Mouse (Mus musculus): ENCODE measurements around the gene Oxa1l. TPM values are rescaled to one million over a fixed set of nuclear protein-coding genes. Genes with fewer than 3 reads are reported as not detected.

Oxa1l gene
- polyA plus RNA-seq, 1 experiment, result 153 TPM

DNA sequence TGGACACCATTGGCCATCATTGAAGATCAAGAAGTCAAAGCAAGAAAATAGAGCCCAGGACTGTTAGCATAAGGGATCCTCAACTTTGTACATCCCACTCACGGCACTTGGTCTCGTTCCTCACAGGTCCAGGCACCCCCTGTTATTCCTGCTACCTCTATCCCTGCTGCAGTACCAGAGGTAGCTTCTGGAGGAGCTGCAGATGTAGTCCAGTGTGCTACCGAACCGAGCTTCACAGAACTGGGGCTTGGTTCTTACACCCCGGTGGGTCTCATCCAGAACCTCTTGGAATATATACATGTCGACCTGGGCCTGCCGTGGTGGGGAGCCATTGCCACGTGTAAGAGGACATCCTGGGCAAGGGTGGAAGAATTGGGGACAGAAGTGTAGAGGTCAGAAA lies 2.5 kb downstream of the Oxa1l start:
- Histone ChIP-seq H3K4me1 (ENCODE audit: control insufficient read depth, insufficient read depth, low read length) (no peaks in the 10 kb centered on the region; the same call in 1 of the 2 replicates), H3K36me3 (ENCODE audit: control insufficient read depth, insufficient read depth, low read length) (no peaks in the 10 kb centered on the region; the same call in 1 of the 2 replicates), H3K4me3 (ENCODE audit: insufficient read depth, low read depth, low read length) (no peak overlapping the region), H3K27ac (ENCODE audit: insufficient read depth, low read depth, low read length) (no peak overlapping the region), H3K27me3 (replicated peaks; ENCODE audit: control insufficient read depth, insufficient read depth, low read length) (no peaks in the 10 kb centered on the region)
- WGBS, result 95% methylated on average over 8 of the region's 8 CpGs
- DNase-seq, result no peak
- TF ChIP-seq CTCF (conservative IDR thresholded peaks at IDR 0.05; ENCODE audit: insufficient read depth, insufficient read length, low read depth, low read length) (no peak), POLR2A (IDR thresholded peaks at IDR 0.05; ENCODE audit: low read depth, low read length) (no peak)

- Histone ChIP-seq H3K36me3 (ENCODE audit: control insufficient read depth, insufficient read depth, low read length) (peaks cover 7% of the 10 kb centered on the region), H3K27me3 (replicated peaks; ENCODE audit: control insufficient read depth, insufficient read depth, low read length) (no peaks in the 10 kb centered on the region), H3K27ac (ENCODE audit: insufficient read depth, low read depth, low read length) (no peak overlapping the region), H3K4me3 (ENCODE audit: insufficient read depth, low read depth, low read length) (no peak overlapping the region), H3K4me1 (ENCODE audit: control insufficient read depth, insufficient read depth, low read length) (no peaks in the 10 kb centered on the region; the same call in 1 of the 2 replicates)
- TF ChIP-seq CTCF (conservative IDR thresholded peaks at IDR 0.05; ENCODE audit: insufficient read depth, insufficient read length, low read depth, low read length), result no peak
- TF ChIP-seq POLR2A (IDR thresholded peaks at IDR 0.05; ENCODE audit: low read depth, low read length), result no peak
- WGBS, result 59% methylated on average over 5 of the region's 5 CpGs
- DNase-seq, result no peak
Measured at GRCm38 (mm10) chr14:54365026-54365645, 4.5 kb downstream of the Oxa1l start.

DNA sequence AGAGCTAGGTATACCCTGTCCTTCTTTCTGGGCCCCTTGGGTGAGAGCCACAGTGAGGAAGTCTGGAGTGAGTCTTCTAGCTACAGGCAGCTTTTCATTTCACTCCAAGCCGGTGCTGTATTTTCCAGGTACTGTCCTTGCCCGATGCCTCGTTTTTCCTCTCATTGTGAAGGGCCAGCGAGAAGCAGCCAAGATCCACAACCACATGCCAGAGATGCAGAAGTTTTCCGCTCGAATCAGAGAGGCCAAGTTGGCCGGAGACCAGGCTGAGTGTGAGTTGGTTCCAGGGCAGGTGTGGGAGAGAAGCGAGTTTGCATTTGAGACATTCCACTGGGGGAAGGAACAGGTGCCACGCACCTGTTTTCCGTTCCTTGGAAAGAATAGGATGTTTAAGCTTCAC lies 5.9 kb downstream of the Oxa1l start:
- 77% methylated on average over 10 of the region's 10 CpGs for WGBS
- H3K27ac ChIP-seq (ENCODE audit: insufficient read depth, low read depth, low read length), result no peak overlapping the region
- no peaks in the 10 kb centered on the region; the same call in 1 of the 2 replicates for H3K4me1 ChIP-seq (ENCODE audit: control insufficient read depth, insufficient read depth, low read length)
- DNase-seq, result no peak
- TF ChIP-seq CTCF (conservative IDR thresholded peaks at IDR 0.05; ENCODE audit: insufficient read depth, insufficient read length, low read depth, low read length) (no peak), POLR2A (IDR thresholded peaks at IDR 0.05; ENCODE audit: low read depth, low read length) (no peak)
- H3K27me3 ChIP-seq (replicated peaks; ENCODE audit: control insufficient read depth, insufficient read depth, low read length), result no peaks in the 10 kb centered on the region
- peaks cover 11% of the 10 kb centered on the region for H3K36me3 ChIP-seq (ENCODE audit: control insufficient read depth, insufficient read depth, low read length)
- H3K4me3 ChIP-seq (ENCODE audit: insufficient read depth, low read depth, low read length), result no peak overlapping the region

GRCm38 (mm10) chr14:54367429-54368060 lies 6.9 kb downstream of the Oxa1l start:
- peak; percentile 70 for DNase-seq
- no peak for TF ChIP-seq CTCF (conservative IDR thresholded peaks at IDR 0.05; ENCODE audit: insufficient read depth, insufficient read length, low read depth, low read length)
- no peak for TF ChIP-seq POLR2A (IDR thresholded peaks at IDR 0.05; ENCODE audit: low read depth, low read length)
- Histone ChIP-seq H3K27me3 (replicated peaks; ENCODE audit: control insufficient read depth, insufficient read depth, low read length) (no peaks in the 10 kb centered on the region), H3K36me3 (ENCODE audit: control insufficient read depth, insufficient read depth, low read length) (peaks cover 11% of the 10 kb centered on the region), H3K4me1 (ENCODE audit: control insufficient read depth, insufficient read depth, low read length) (no peaks in the 10 kb centered on the region; the same call in 1 of the 2 replicates), H3K4me3 (ENCODE audit: insufficient read depth, low read depth, low read length) (no peak overlapping the region), H3K27ac (ENCODE audit: insufficient read depth, low read depth, low read length) (no peak overlapping the region)
- 62% methylated on average over 18 of the region's 18 CpGs for WGBS

- Histone ChIP-seq H3K27me3 (replicated peaks; ENCODE audit: control insufficient read depth, insufficient read depth, low read length) (no peaks in the 10 kb centered on the region), H3K36me3 (ENCODE audit: control insufficient read depth, insufficient read depth, low read length) (peaks cover 11% of the 10 kb centered on the region), H3K4me1 (ENCODE audit: control insufficient read depth, insufficient read depth, low read length) (no peaks in the 10 kb centered on the region; the same call in 1 of the 2 replicates), H3K4me3 (ENCODE audit: insufficient read depth, low read depth, low read length) (no peak overlapping the region), H3K27ac (ENCODE audit: insufficient read depth, low read depth, low read length) (no peak overlapping the region)
- TF ChIP-seq CTCF (conservative IDR thresholded peaks at IDR 0.05; ENCODE audit: insufficient read depth, insufficient read length, low read depth, low read length) (no peak), POLR2A (IDR thresholded peaks at IDR 0.05; ENCODE audit: low read depth, low read length) (no peak)
- WGBS, result 90% methylated on average over 3 of the region's 3 CpGs
- DNase-seq, result no peak
Measured at GRCm38 (mm10) chr14:54369372-54369771, 8.7 kb downstream of the Oxa1l start.

GRCm38 (mm10) chr14:54370595-54370994 lies 10.0 kb downstream of the Oxa1l start:
- TF ChIP-seq CTCF (conservative IDR thresholded peaks at IDR 0.05; ENCODE audit: insufficient read depth, insufficient read length, low read depth, low read length) (no peak), POLR2A (IDR thresholded peaks at IDR 0.05; ENCODE audit: low read depth, low read length) (no peak)
- 70% methylated on average over 6 of the region's 6 CpGs for WGBS
- H3K4me1 ChIP-seq (ENCODE audit: control insufficient read depth, insufficient read depth, low read length), result no peaks in the 10 kb centered on the region; the same call in 1 of the 2 replicates
- no peak overlapping the region for H3K4me3 ChIP-seq (ENCODE audit: insufficient read depth, low read depth, low read length)
- no peak for DNase-seq
- H3K27me3 ChIP-seq (replicated peaks; ENCODE audit: control insufficient read depth, insufficient read depth, low read length), result no peaks in the 10 kb centered on the region
- H3K36me3 ChIP-seq (ENCODE audit: control insufficient read depth, insufficient read depth, low read length), result peaks cover 11% of the 10 kb centered on the region
- H3K27ac ChIP-seq (ENCODE audit: insufficient read depth, low read depth, low read length), result no peak overlapping the region

- TF ChIP-seq CTCF (conservative IDR thresholded peaks at IDR 0.05; ENCODE audit: insufficient read depth, insufficient read length, low read depth, low read length), result no peak
- no peak for TF ChIP-seq POLR2A (IDR thresholded peaks at IDR 0.05; ENCODE audit: low read depth, low read length)
- peaks cover 11% of the 10 kb centered on the region for H3K36me3 ChIP-seq (ENCODE audit: control insufficient read depth, insufficient read depth, low read length)
- WGBS, result 87% methylated on average over 10 of the region's 10 CpGs
- no peaks in the 10 kb centered on the region for H3K27me3 ChIP-seq (replicated peaks; ENCODE audit: control insufficient read depth, insufficient read depth, low read length)
- no peak overlapping the region for H3K4me3 ChIP-seq (ENCODE audit: insufficient read depth, low read depth, low read length)
- no peak overlapping the region for H3K27ac ChIP-seq (ENCODE audit: insufficient read depth, low read depth, low read length)
- no peak for DNase-seq
- H3K4me1 ChIP-seq (ENCODE audit: control insufficient read depth, insufficient read depth, low read length), result no peaks in the 10 kb centered on the region; the same call in 1 of the 2 replicates
Measured at GRCm38 (mm10) chr14:54371460-54371859, 10.8 kb downstream of the Oxa1l start.

Measured in kidney, adult 2 months (tissue).